Mouse (Mus musculus) layer of hippocampus, postnatal 14 days (tissue): ENCODE measurements around the gene Akr1a1. TPM values are rescaled to one million over a fixed set of nuclear protein-coding genes. Genes with fewer than 3 reads are reported as not detected.
"Not testable (repeated sequence)": the region's sequence is repeated elsewhere in the genome, so short reads cannot be mapped to it uniquely, and the experiment has no call there.

Experiments
- DNase-seq, 2 experiments: peaks; one replicate each; pipeline ENCODE4 v3.0.0; 2021 to 2022; ENCODE audit warnings: low spot score in 2 of 2, mixed read lengths in 1 of 2
- total RNA-seq, 2 experiments: library from RNA; stranded (reverse); gene quantifications; 2 replicates each; pipeline ENCODE4 v1.2.3; 2021

Akr1a1 gene
- total RNA-seq, 2 experiments from 2014 or later = 474 to 484 TPM

- not testable (repeated sequence) for DNase-seq
Observed at GRCm38 (mm10) chr4:116659916-116660315, 8.4 kb upstream of the Akr1a1 start.

GRCm38 (mm10) chr4:116659474-116659873, 8.0 kb upstream of the Akr1a1 start:
- DNase-seq = no peak

- DNase-seq = no peak
Observed at GRCm38 (mm10) chr4:116657971-116658370, 6.5 kb upstream of the Akr1a1 start.

- no peak for DNase-seq
Observed at GRCm38 (mm10) chr4:116655658-116656057, 4.2 kb upstream of the Akr1a1 start.

GRCm38 (mm10) chr4:116655100-116655499, 3.6 kb upstream of the Akr1a1 start:
- no peak for DNase-seq

- DNase-seq = no peak
Observed at GRCm38 (mm10) chr4:116653228-116653627, 1.7 kb upstream of the Akr1a1 start.

GRCm38 (mm10) chr4:116651797-116652135, 286 bp upstream of the Akr1a1 start:
- no peak for DNase-seq

GRCm38 (mm10) chr4:116650365-116650764, 1.1 kb downstream of the Akr1a1 start:
- DNase-seq = no peak

GRCm38 (mm10) chr4:116649411-116649810, 2.1 kb downstream of the Akr1a1 start:
- DNase-seq = no peak

- no peak for DNase-seq
Observed at GRCm38 (mm10) chr4:116645624-116646023, 5.9 kb downstream of the Akr1a1 start.

- DNase-seq = peak in 1 of 2 experiments; percentile 16
Observed at GRCm38 (mm10) chr4:116644326-116644725, 7.2 kb downstream of the Akr1a1 start.

GRCm38 (mm10) chr4:116642071-116642470, 9.4 kb downstream of the Akr1a1 start:
- DNase-seq = no peak

- no peak for DNase-seq
Observed at GRCm38 (mm10) chr4:116638821-116639220, 12.7 kb downstream of the Akr1a1 start.

- no peak for DNase-seq
Observed at GRCm38 (mm10) chr4:116635197-116635596, 16.3 kb downstream of the Akr1a1 start.

GRCm38 (mm10) chr4:116627722-116628662, 23.5 kb downstream of the Akr1a1 start, which contains the start of gene Nasp:
Gene Nasp (minus strand): TSS chr4:116627941.
- DNase-seq = peak; percentile 86 to 90

- peak; percentile 91 to 94 for DNase-seq
Observed at GRCm38 (mm10) chr4:116627359-116627716, 24.1 kb downstream of the Akr1a1 start.

GRCm38 (mm10) chr4:116626658-116627358, 24.7 kb downstream of the Akr1a1 start:
- peak; percentile 65 to 76 for DNase-seq

GRCm38 (mm10) chr4:116624831-116625230, 26.6 kb downstream of the Akr1a1 start:
- no peak for DNase-seq

- DNase-seq = no peak
Observed at GRCm38 (mm10) chr4:116615237-116615636, 36.2 kb downstream of the Akr1a1 start.

- no peak for DNase-seq
Observed at GRCm38 (mm10) chr4:116612621-116613020, 38.9 kb downstream of the Akr1a1 start.

- DNase-seq = peak; percentile 79 to 86
Observed at GRCm38 (mm10) chr4:116596978-116597881, 54.2 kb downstream of the Akr1a1 start.
